Mouse (Mus musculus) embryonic facial prominence, embryonic 15.5 days (tissue): Measurements from ENCODE around the gene Nudt22. TPM values are rescaled to one million over a fixed set of nuclear protein-coding genes. Genes with fewer than 3 reads are reported as not detected.
"Not testable (repeated sequence)": the region's sequence is repeated elsewhere in the genome, so short reads cannot be mapped to it uniquely, and the experiment has no call there.

ENCODE experiments used
- ATAC-seq: fragments of 200-750 bp; cut with Nextera tagmentation; 2 replicates; pipeline ENCODE4 v1.8.0; 2017; ENCODE audit warnings: low read depth, moderate TSS enrichment; ENCODE audit not compliant: insufficient number of reproducible peaks, low FRiP score, low TSS enrichment
- H3K27ac ChIP-seq: fragments of 300-500 bp; sonication (generic); replicated peaks from 2 replicates; pipeline ENCODE4 v1.5.1; 2015; ENCODE audit warnings: mild to moderate bottlenecking, inconsistent platforms
- H3K27me3 ChIP-seq: fragments of 300-500 bp; sonication (generic); 2 replicates; pipeline ENCODE4 v1.6.1; 2015; ENCODE audit warnings: inconsistent platforms
- H3K36me3 ChIP-seq: fragments of 300-500 bp; sonication (generic); 2 replicates; pipeline ENCODE4 v1.6.1; 2015; ENCODE audit warnings: mild to moderate bottlenecking, inconsistent platforms
- H3K4me1 ChIP-seq: fragments of 300-500 bp; sonication (generic); 2 replicates; pipeline ENCODE4 v1.6.1; 2015; ENCODE audit warnings: inconsistent platforms
- H3K4me2 ChIP-seq: fragments of 300-500 bp; sonication (generic); replicated peaks from 2 replicates; pipeline ENCODE4 v1.6.1; 2015; ENCODE audit warnings: mild to moderate bottlenecking, inconsistent platforms
- H3K4me3 ChIP-seq: fragments of 300-500 bp; sonication (generic); replicated peaks from 2 replicates; pipeline ENCODE4 v1.5.1; 2015; ENCODE audit warnings: mild to moderate bottlenecking, inconsistent platforms
- H3K9ac ChIP-seq: fragments of 300-500 bp; sonication (generic); 2 replicates; pipeline ENCODE4 v1.6.1; 2015; ENCODE audit warnings: inconsistent platforms
- H3K9me3 ChIP-seq: fragments of 300-500 bp; sonication (generic); replicated peaks from 2 replicates; pipeline ENCODE4 v1.6.1; 2016; ENCODE audit warnings: inconsistent platforms
- WGBS: fragments of 180-500 bp; shearing (Covaris S2); methylation state at CpG from one replicate; pipeline ENCODE4 v1.1.7; 2015; 5-methylcytosine and 5-hydroxymethylcytosine counted together
- polyA plus RNA-seq: library from polyadenylated mRNA; unstranded; fragments of >200 nt; fragmentation: Nextera tagmentation; extraction: Ambion mirVana; gene quantifications from 2 replicates; pipeline ENCODE4 v1.2.1, GENCODE M21; 2015

Nudt22 gene
- polyA plus RNA-seq, 1 experiment from 2014 or later: 24.1 TPM

DNA sequence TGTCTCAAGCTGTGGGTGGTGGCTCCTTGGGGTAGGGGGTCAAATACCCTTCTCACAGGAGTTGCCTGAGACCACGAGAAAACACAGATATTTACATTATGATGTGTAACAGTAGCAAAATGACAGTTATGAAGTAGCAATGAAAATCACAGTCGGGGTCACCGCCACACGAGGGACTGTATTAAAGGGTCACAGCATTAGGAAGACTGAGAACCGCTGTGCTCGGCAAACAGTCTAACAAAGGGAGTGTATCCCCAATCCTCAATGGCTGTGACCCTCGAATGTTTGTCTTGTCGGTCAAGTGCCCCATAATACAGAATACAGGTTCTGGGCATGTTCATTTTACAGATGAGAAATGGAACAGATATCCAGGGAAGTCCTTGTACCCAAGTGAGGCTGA, 1.9 kb downstream of the Nudt22 start:
- Histone ChIP-seq H3K4me1 (peaks cover 52% of the 10 kb centered on the region), H3K4me3 (no peak overlapping the region), H3K36me3 (peaks cover 7% of the 10 kb centered on the region), H3K27ac (no peak overlapping the region), H3K9ac (no peak overlapping the region), H3K4me2 (no peak overlapping the region), H3K9me3 (no peaks in the 10 kb centered on the region), H3K27me3 (no peaks in the 10 kb centered on the region)
- 90% methylated on average over 8 of the region's 8 CpGs for WGBS
- ATAC-seq: no peak

- Histone ChIP-seq H3K27me3 (no peaks in the 10 kb centered on the region), H3K4me1 (peaks cover 55% of the 10 kb centered on the region), H3K9me3 (no peaks in the 10 kb centered on the region), H3K36me3 (no peaks in the 10 kb centered on the region), H3K27ac (peak overlapping the region; percentile 48; the same call in 1 of the 2 replicates), H3K9ac (peak overlapping the region; percentile 39), H3K4me2 (peak overlapping the region; percentile 89), H3K4me3 (peak overlapping the region; percentile 58)
- 57% methylated on average over 14 of the region's 14 CpGs for WGBS
- ATAC-seq: no peak
These were observed 2.7 kb downstream of the Nudt22 start for GRCm38 (mm10) chr19:6993011-6993770.

DNA sequence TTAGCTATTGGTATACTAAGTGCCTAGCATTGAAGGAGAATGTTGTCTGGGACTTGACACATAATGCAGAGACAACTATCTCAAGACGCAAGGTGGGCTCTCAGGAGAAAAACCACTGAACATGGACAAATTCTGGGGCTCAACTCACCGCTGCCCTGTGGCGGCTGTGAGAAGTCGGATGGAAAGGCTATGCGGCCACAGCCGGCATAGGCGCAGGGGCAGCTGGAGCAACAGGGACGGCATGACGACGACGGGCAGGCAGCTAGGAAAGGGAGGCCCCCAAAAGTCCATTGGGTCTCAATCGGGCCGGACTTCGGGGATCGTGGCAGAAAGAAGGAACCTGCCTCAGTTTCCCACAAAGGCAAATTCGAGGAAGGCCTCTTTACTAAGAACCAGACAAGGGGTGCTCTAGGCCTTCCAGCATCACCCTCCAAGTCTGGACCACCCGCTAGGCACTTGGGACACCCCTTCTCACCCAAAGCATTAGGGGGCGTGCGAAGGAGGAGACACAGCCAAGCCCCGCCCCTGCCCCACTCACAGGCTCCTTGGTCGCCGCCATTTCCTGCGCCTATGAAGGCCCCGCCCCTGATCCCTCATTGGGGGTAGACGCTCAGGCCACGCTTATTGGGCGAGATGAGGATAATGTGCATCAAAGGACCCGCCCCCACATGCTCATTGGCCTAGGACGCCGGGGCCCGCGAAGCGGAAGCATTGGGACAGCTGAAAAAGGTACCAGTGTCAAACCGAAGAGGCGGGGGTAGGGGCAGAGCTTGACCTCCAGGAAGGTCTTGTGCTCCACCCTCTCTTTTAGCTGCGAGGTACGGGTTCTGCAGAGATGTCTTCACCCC, 3.7 kb downstream of the Nudt22 start, which contains the start of gene Dnajc4:
Dnajc4 (minus strand) TSS at position 562 of the 848 bp plus-strand sequence.
- Histone ChIP-seq H3K4me1 (peaks cover 53% of the 10 kb centered on the region), H3K9me3 (no peaks in the 10 kb centered on the region), H3K27ac (peak within 1 kb of the TSS; percentile 52), H3K4me3 (peak within 1 kb of the TSS; percentile 58), H3K36me3 (no peaks in the 10 kb centered on the region), H3K27me3 (no peaks in the 10 kb centered on the region), H3K4me2 (peak within 1 kb of the TSS; percentile 89), H3K9ac (peak within 1 kb of the TSS; percentile 44)
- peak; percentile 94 for ATAC-seq
- WGBS: 2% methylated on average over 37 of the region's 37 CpGs

- H3K27me3 ChIP-seq, ATAC-seq, H3K4me3 ChIP-seq, H3K9me3 ChIP-seq, H3K9ac ChIP-seq, H3K36me3 ChIP-seq, H3K4me2 ChIP-seq, H3K27ac ChIP-seq: not testable (repeated sequence)
- peaks cover 50% of the 10 kb centered on the region for H3K4me1 ChIP-seq
- WGBS: 87% methylated on average over 6 of the region's 6 CpGs
These were observed 4.8 kb downstream of the Nudt22 start for GRCm38 (mm10) chr19:6991166-6991565.

DNA sequence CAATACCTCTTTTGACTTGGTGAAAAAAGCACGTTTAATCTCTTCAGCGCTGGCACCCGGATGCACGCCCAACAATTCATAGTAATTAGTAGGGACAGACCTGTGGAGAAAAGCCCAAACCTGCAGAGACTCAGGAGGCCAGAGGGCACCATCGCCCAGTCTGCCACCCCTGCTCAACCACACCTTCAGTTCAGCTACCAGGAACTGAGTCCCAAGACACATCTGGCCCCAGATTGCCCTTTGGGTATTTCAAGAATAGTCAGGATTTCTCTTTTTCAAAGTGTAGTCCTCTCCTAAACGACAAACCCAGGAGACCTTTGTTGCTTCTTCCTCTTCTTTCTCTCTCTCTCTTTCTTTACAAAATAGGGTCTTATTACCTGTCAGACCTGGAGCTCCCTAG, 5.2 kb downstream of the Nudt22 start:
- Histone ChIP-seq H3K4me1 (peaks cover 54% of the 10 kb centered on the region), H3K27me3 (no peaks in the 10 kb centered on the region), H3K4me2 (no peak overlapping the region), H3K4me3 (no peak overlapping the region), H3K9me3 (no peaks in the 10 kb centered on the region), H3K27ac (no peak overlapping the region), H3K9ac (no peak overlapping the region), H3K36me3 (0 out of 2 replicates have a peak, but pooled peaks cover under 1% of the 10 kb centered on the region)
- 87% methylated on average over 6 of the region's 6 CpGs for WGBS
- no peak for ATAC-seq

DNA sequence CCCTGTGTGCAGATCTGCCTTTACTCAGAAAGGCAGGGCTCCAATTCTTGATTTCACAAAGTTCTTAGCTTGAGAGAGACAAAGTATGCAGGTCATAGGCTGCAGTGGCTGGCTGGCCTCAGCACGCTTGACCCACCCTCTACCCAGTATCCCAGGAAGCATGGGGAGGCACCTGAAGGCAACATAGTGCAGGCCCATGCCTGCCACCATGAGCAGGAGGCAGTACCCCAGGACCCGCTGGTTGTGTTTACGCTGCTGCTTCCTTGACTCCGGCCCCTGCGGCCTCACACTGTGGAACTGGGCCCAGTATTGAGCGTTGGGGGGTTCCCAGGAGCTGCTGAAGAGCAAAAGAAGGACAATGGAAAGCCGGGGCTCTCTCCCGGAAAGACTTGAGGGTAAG, 6.7 kb downstream of the Nudt22 start:
- Histone ChIP-seq H3K27me3 (no peaks in the 10 kb centered on the region), H3K36me3 (peaks cover 12% of the 10 kb centered on the region), H3K4me1 (peaks cover 41% of the 10 kb centered on the region), H3K9me3 (no peaks in the 10 kb centered on the region), H3K4me3 (no peak overlapping the region), H3K9ac (no peak overlapping the region), H3K27ac (no peak overlapping the region), H3K4me2 (no peak overlapping the region)
- no peak for ATAC-seq
- 89% methylated on average over 8 of the region's 8 CpGs for WGBS

- 2% methylated on average over 8 of the region's 8 CpGs for WGBS
- peak overlapping the region; percentile 90 for H3K27ac ChIP-seq
- H3K36me3 ChIP-seq: peaks cover 22% of the 10 kb centered on the region
- H3K9ac ChIP-seq: peak overlapping the region; percentile 90
- H3K4me1 ChIP-seq: peaks cover 37% of the 10 kb centered on the region
- H3K4me2 ChIP-seq: peak overlapping the region; percentile 85
- H3K27me3 ChIP-seq: no peaks in the 10 kb centered on the region
- no peaks in the 10 kb centered on the region for H3K9me3 ChIP-seq
- no peak for ATAC-seq
- peak overlapping the region; percentile 86 for H3K4me3 ChIP-seq
These were observed 8.0 kb downstream of the Nudt22 start for GRCm38 (mm10) chr19:6987904-6988285.

GRCm38 (mm10) chr19:6987061-6987903, 8.6 kb downstream of the Nudt22 start, which contains the start of gene Vegfb:
TSS of gene Vegfb (minus strand) at chr19:6987651.
- H3K9me3 ChIP-seq: no peaks in the 10 kb centered on the region
- peaks cover 35% of the 10 kb centered on the region for H3K4me1 ChIP-seq
- WGBS: under 1% methylated on average over 74 of the region's 85 CpGs
- no peaks in the 10 kb centered on the region for H3K27me3 ChIP-seq
- H3K4me2 ChIP-seq: peak within 1 kb of the TSS; percentile 85
- H3K4me3 ChIP-seq: peak within 1 kb of the TSS; percentile 86
- H3K27ac ChIP-seq: peak within 1 kb of the TSS; percentile 90
- H3K36me3 ChIP-seq: peaks cover 29% of the 10 kb centered on the region
- peak within 1 kb of the TSS; percentile 90 for H3K9ac ChIP-seq
- peak; percentile 69 for ATAC-seq

GRCm38 (mm10) chr19:6985951-6986708, 9.8 kb downstream of the Nudt22 start:
- no peak overlapping the region for H3K27ac ChIP-seq
- no peak for ATAC-seq
- H3K27me3 ChIP-seq: no peaks in the 10 kb centered on the region
- peak overlapping the region; percentile 85 for H3K4me2 ChIP-seq
- peak overlapping the region; percentile 90; the same call in 1 of the 2 replicates for H3K9ac ChIP-seq
- H3K4me1 ChIP-seq: peaks cover 30% of the 10 kb centered on the region
- no peaks in the 10 kb centered on the region for H3K9me3 ChIP-seq
- WGBS: 82% methylated on average over 10 of the region's 10 CpGs
- H3K4me3 ChIP-seq: peak overlapping the region; percentile 86
- H3K36me3 ChIP-seq: peaks cover 32% of the 10 kb centered on the region

GRCm38 (mm10) chr19:6985300-6985699, 10.6 kb downstream of the Nudt22 start:
- no peak overlapping the region for H3K4me2 ChIP-seq
- peaks cover 32% of the 10 kb centered on the region for H3K36me3 ChIP-seq
- no peaks in the 10 kb centered on the region for H3K27me3 ChIP-seq
- no peak overlapping the region for H3K27ac ChIP-seq
- no peak overlapping the region for H3K4me3 ChIP-seq
- H3K4me1 ChIP-seq: peaks cover 29% of the 10 kb centered on the region
- no peaks in the 10 kb centered on the region for H3K9me3 ChIP-seq
- 85% methylated on average over 19 of the region's 19 CpGs for WGBS
- no peak overlapping the region for H3K9ac ChIP-seq
- no peak for ATAC-seq
